In the genomic region with DNA sequence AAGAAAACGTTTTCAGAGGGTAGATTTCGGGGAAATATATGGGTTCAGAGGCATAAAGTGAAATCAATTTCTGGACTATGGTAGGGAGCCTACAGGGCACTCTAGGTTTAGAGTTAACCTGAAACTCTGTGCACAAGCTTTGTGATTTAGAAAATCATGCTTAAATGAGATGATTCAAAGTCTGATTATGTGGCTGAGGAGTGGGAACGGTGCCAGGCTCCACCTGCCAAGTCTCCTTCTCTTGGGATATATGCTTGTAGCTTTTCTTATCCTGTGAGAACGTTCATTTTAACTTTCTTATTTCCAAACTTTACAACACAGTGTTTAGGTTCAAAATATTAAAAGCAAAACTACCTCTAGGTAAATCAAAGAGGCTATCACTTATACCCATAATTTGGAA, we compare ENCODE assay signal across 11 mouse cellular contexts. TPM values are rescaled to one million over a fixed set of nuclear protein-coding genes. Genes with fewer than 3 reads are reported as not detected.
DNase-seq lines count a peak whose midpoint lies in the region; ATAC-seq and TF ChIP-seq lines count a peak whose summit lies in the region.
"Had no signal": no experiment of that assay in that cellular context is flagged by ENCODE, and none has a peak within 500 bp of the region (broad histone marks: within the 10 kb centered on the region; RNA-seq: fewer than 3 reads in every experiment).

No protein-coding gene starts in this region.

- H3K9ac ChIP-seq in lung, postnatal 0 days (replicated peaks; ENCODE audit: low read depth), result no peak overlapping the region
- H3K9ac ChIP-seq in embryonic facial prominence, embryonic 14.5 days (ENCODE audit: low read depth, low read length), result no peak overlapping the region
- H3K9ac ChIP-seq in limb, embryonic 14.5 days (ENCODE audit: low read depth, low read length, severe bottlenecking), result no peak overlapping the region
- H3K9ac ChIP-seq: lung, embryonic 14.5 days had no signal

- H3K36me3 ChIP-seq in lung, postnatal 0 days (ENCODE audit: insufficient read depth, low read length), result no peaks in the 10 kb centered on the region
- H3K36me3 ChIP-seq in embryonic facial prominence, embryonic 14.5 days (ENCODE audit: control insufficient read depth, insufficient read depth, low read length), result 0 out of 2 replicates have a peak, but pooled peaks cover 3% of the 10 kb centered on the region
- H3K36me3 ChIP-seq in limb, embryonic 14.5 days (ENCODE audit: control insufficient read depth, insufficient read depth, low read length), result no peaks in the 10 kb centered on the region

- 58% methylated on average over 4 of the region's 4 CpGs for WGBS in lung, postnatal 0 days
- 48% methylated on average over 4 of the region's 4 CpGs for WGBS in lung, adult 2 months
- WGBS in embryonic facial prominence, embryonic 14.5 days, result 51% methylated on average over 4 of the region's 4 CpGs
- 49% methylated on average over 4 of the region's 4 CpGs for WGBS in limb, embryonic 14.5 days

- H3K4me3 ChIP-seq in lung, postnatal 0 days (ENCODE audit: low read depth, low read length), result no peak overlapping the region
- H3K4me3 ChIP-seq in lung, adult 2 months (replicated peaks; ENCODE audit: extremely low read depth, low read depth, low read length), result no peak overlapping the region
- no peak overlapping the region for H3K4me3 ChIP-seq in embryonic facial prominence, embryonic 14.5 days (ENCODE audit: low read depth, low read length)
- peak overlapping the region; percentile 87; the same call in 1 of the 2 replicates for H3K4me3 ChIP-seq in limb, embryonic 14.5 days (replicated peaks; ENCODE audit: low read length)

- ATAC-seq in lung, postnatal 0 days, result no peak
- no peak for ATAC-seq in embryonic facial prominence, embryonic 14.5 days (ENCODE audit: low read depth)
- no peak for ATAC-seq in limb, embryonic 14.5 days (ENCODE audit: low FRiP score, low read depth)
- ATAC-seq: intestine, embryonic 16.5 days had no signal

- no peak for TF ChIP-seq CTCF in lung, postnatal 0 days (IDR thresholded peaks at IDR 0.05)
- no peak for TF ChIP-seq CTCF in lung, adult 2 months (IDR thresholded peaks at IDR 0.05; ENCODE audit: insufficient read depth, low read length)

- H3K4me1 ChIP-seq in lung, postnatal 0 days (ENCODE audit: insufficient read depth, low read depth, low read length), result peaks cover 7% of the 10 kb centered on the region; the same call in 1 of the 2 replicates
- H3K4me1 ChIP-seq in lung, adult 2 months (ENCODE audit: control insufficient read depth, insufficient read depth, low read length), result peaks cover 9% of the 10 kb centered on the region
- H3K4me1 ChIP-seq in embryonic facial prominence, embryonic 14.5 days (ENCODE audit: control insufficient read depth, insufficient read depth, low read length), result peaks cover 16% of the 10 kb centered on the region
- peaks cover 17% of the 10 kb centered on the region for H3K4me1 ChIP-seq in limb, embryonic 14.5 days (ENCODE audit: control insufficient read depth, insufficient read depth, low read length)

- no peak overlapping the region for H3K27ac ChIP-seq in lung, postnatal 0 days (ENCODE audit: low read length)
- no peak overlapping the region for H3K27ac ChIP-seq in embryonic facial prominence, embryonic 14.5 days (replicated peaks; ENCODE audit: low read depth, low read length)
- H3K27ac ChIP-seq in limb, embryonic 14.5 days (replicated peaks; ENCODE audit: low read depth, low read length), result no peak overlapping the region

- H3K4me2 ChIP-seq in lung, postnatal 0 days (replicated peaks; ENCODE audit: low read depth, low read length), result peak overlapping the region; percentile 15; the same call in 1 of the 2 replicates
- peak overlapping the region; percentile 70 for H3K4me2 ChIP-seq in embryonic facial prominence, embryonic 14.5 days (ENCODE audit: low read depth, low read length)
- peak overlapping the region; percentile 79 for H3K4me2 ChIP-seq in limb, embryonic 14.5 days (replicated peaks; ENCODE audit: low read depth, low read length, severe bottlenecking)

- TF ChIP-seq POLR2A in lung, adult 2 months (IDR thresholded peaks at IDR 0.05; ENCODE audit: borderline replicate concordance, extremely low read depth, low read depth, low read length), result no peak
- no peak for TF ChIP-seq POLR2A in limb, embryonic 14.5 days (IDR thresholded peaks at IDR 0.05; ENCODE audit: borderline replicate concordance, extremely low read depth, insufficient read depth, insufficient read length)

- TF ChIP-seq EP300 in lung, postnatal 0 days (IDR thresholded peaks at IDR 0.05), result no peak

- peak; percentile 21 for DNase-seq in cerebellum, adult 8-10 months
- no peak for DNase-seq in cerebellum, adult 11-12 months
- DNase-seq in lung, postnatal 0 days (ENCODE audit: low spot score), result no peak
- DNase-seq in lung, adult 2 months, result no peak
- DNase-seq in embryonic facial prominence, embryonic 14.5 days (ENCODE audit: low spot score), result no peak
- no peak for DNase-seq in limb, embryonic 14.5 days (ENCODE audit: low spot score)
- no peak for DNase-seq in layer of hippocampus, adult 8-10 months (ENCODE audit: low spot score in 2 of 2)
- no peak for DNase-seq in thymus, postnatal 14 days
- DNase-seq: lung, embryonic 14.5 days; spleen, adult 18-20 months had no signal

- H3K9me3 ChIP-seq in lung, postnatal 0 days (ENCODE audit: low read length), result no peaks in the 10 kb centered on the region
- peaks cover 8% of the 10 kb centered on the region for H3K9me3 ChIP-seq in embryonic facial prominence, embryonic 14.5 days (ENCODE audit: control insufficient read depth, low read length)
- peaks cover 9% of the 10 kb centered on the region for H3K9me3 ChIP-seq in limb, embryonic 14.5 days (ENCODE audit: control insufficient read depth, low read length)

- H3K27me3 ChIP-seq in lung, postnatal 0 days (replicated peaks; ENCODE audit: insufficient read depth, low read length), result no peaks in the 10 kb centered on the region
- no peaks in the 10 kb centered on the region for H3K27me3 ChIP-seq in embryonic facial prominence, embryonic 14.5 days (replicated peaks; ENCODE audit: control insufficient read depth, insufficient read depth, low read length)
- no peaks in the 10 kb centered on the region for H3K27me3 ChIP-seq in limb, embryonic 14.5 days (ENCODE audit: control insufficient read depth, insufficient read depth, low read length)

RNA-seq across cellular contexts. Expression of gene Ric1, which starts 2.5 kb away (rescaled TPM):
- polyA plus RNA-seq in lung, postnatal 0 days (2015; fragmentation: Nextera tagmentation; extraction: Ambion mirVana), result 17.7 and 18.6 TPM in 2 replicates
- 12.3 and 19.1 TPM in 2 replicates for polyA plus RNA-seq in lung, adult 2 months (2012; rRNA removed)
- 21.1 and 21.6 TPM in 2 replicates for polyA plus RNA-seq in embryonic facial prominence, embryonic 14.5 days (2014; fragmentation: Nextera tagmentation; extraction: Ambion mirVana)
- 31.4 and 35.7 TPM in 2 replicates for polyA plus RNA-seq in limb, embryonic 14.5 days (2012; rRNA removed)
- polyA plus RNA-seq in limb, embryonic 14.5 days (2014; fragmentation: Nextera tagmentation; extraction: Ambion mirVana), result 22.7 and 27.8 TPM in 2 replicates
- total RNA-seq in layer of hippocampus, adult 8-10 months (2022), result 10 to 100 TPM; 35.9 to 48.6 (median 44.7) TPM

Comparison
In these comparisons a context has a peak if more than half of its experiments do, and no peak if none do; other contexts are left out.
1. H3K4me2 ChIP-seq: peak in every context shown above with its lines; median percentile 79 in limb, embryonic 14.5 days; 70 in embryonic facial prominence, embryonic 14.5 days; 15 in lung, postnatal 0 days.